Mouse (Mus musculus): ENCODE results near the gene Exd2. TPM values are rescaled to one million over a fixed set of nuclear protein-coding genes. Genes with fewer than 3 reads are reported as not detected.

Gene Exd2
- polyA plus RNA-seq, 1 experiment from 2014 or later = 10.6 TPM

GRCm38 (mm10) chr12:80435887-80436286 is 27.0 kb upstream of the Exd2 start:
- WGBS = 2% methylated on average over 9 of the region's 10 CpGs
- peak; percentile 12 for ATAC-seq
- Histone ChIP-seq H3K4me2 (replicated peaks; ENCODE audit: low read depth, low read length) (peak overlapping the region; percentile 83), H3K4me1 (ENCODE audit: insufficient read depth, low read depth, low read length) (peaks cover 5% of the 10 kb centered on the region; the same call in 1 of the 2 replicates), H3K36me3 (ENCODE audit: insufficient read depth, low read length) (no peaks in the 10 kb centered on the region), H3K4me3 (ENCODE audit: low read depth, low read length) (peak overlapping the region; percentile 91), H3K27ac (ENCODE audit: low read length) (peak overlapping the region; percentile 97), H3K27me3 (replicated peaks; ENCODE audit: insufficient read depth, low read length) (no peaks in the 10 kb centered on the region), H3K9ac (replicated peaks; ENCODE audit: low read depth) (peak overlapping the region; percentile 88), H3K9me3 (ENCODE audit: low read length) (no peaks in the 10 kb centered on the region)
- DNase-seq (ENCODE audit: low spot score) = peak; percentile 65
- TF ChIP-seq EP300 (IDR thresholded peaks at IDR 0.05) (no peak), CTCF (IDR thresholded peaks at IDR 0.05) (no peak)

- Histone ChIP-seq H3K4me2 (replicated peaks; ENCODE audit: low read depth, low read length) (peak within 1 kb of the TSS; percentile 83), H3K4me3 (ENCODE audit: low read depth, low read length) (peak within 1 kb of the TSS; percentile 91), H3K27ac (ENCODE audit: low read length) (peak within 1 kb of the TSS; percentile 97), H3K4me1 (ENCODE audit: insufficient read depth, low read depth, low read length) (peaks cover 5% of the 10 kb centered on the region; the same call in 1 of the 2 replicates), H3K27me3 (replicated peaks; ENCODE audit: insufficient read depth, low read length) (no peaks in the 10 kb centered on the region), H3K9ac (replicated peaks; ENCODE audit: low read depth) (peak within 1 kb of the TSS; percentile 88), H3K9me3 (ENCODE audit: low read length) (no peaks in the 10 kb centered on the region), H3K36me3 (ENCODE audit: insufficient read depth, low read length) (no peaks in the 10 kb centered on the region)
- TF ChIP-seq CTCF (IDR thresholded peaks at IDR 0.05) = no peak; the same call in 1 of the 2 replicates
- no peak for TF ChIP-seq EP300 (IDR thresholded peaks at IDR 0.05)
- DNase-seq (ENCODE audit: low spot score) (peak; percentile 88), ATAC-seq (peak; percentile 72)
- WGBS = 2% methylated on average over 55 of the region's 79 CpGs
Measured at GRCm38 (mm10) chr12:80436336-80436976, 26.4 kb upstream of the Exd2 start, which contains the start of gene Dcaf5. Dcaf5 (minus strand) TSS chr12:80436601.

- Histone ChIP-seq H3K27ac (ENCODE audit: low read length) (peak overlapping the region; percentile 97), H3K9ac (replicated peaks; ENCODE audit: low read depth) (peak overlapping the region; percentile 88; the same call in 1 of the 2 replicates)
- no peak for TF ChIP-seq EP300 (IDR thresholded peaks at IDR 0.05)
- no peak for TF ChIP-seq CTCF (IDR thresholded peaks at IDR 0.05)
Measured at GRCm38 (mm10) chr12:80437051-80437675, 25.7 kb upstream of the Exd2 start.

GRCm38 (mm10) chr12:80440957-80441356 is 21.9 kb upstream of the Exd2 start:
- Histone ChIP-seq H3K36me3 (ENCODE audit: insufficient read depth, low read length) (no peaks in the 10 kb centered on the region), H3K27ac (ENCODE audit: low read length) (no peak overlapping the region), H3K9me3 (ENCODE audit: low read length) (no peaks in the 10 kb centered on the region), H3K9ac (replicated peaks; ENCODE audit: low read depth) (no peak overlapping the region), H3K27me3 (replicated peaks; ENCODE audit: insufficient read depth, low read length) (no peaks in the 10 kb centered on the region), H3K4me1 (ENCODE audit: insufficient read depth, low read depth, low read length) (no peaks in the 10 kb centered on the region), H3K4me3 (ENCODE audit: low read depth, low read length) (no peak overlapping the region), H3K4me2 (replicated peaks; ENCODE audit: low read depth, low read length) (no peak overlapping the region)
- ATAC-seq = no peak
- peak; percentile 36 for DNase-seq (ENCODE audit: low spot score)
- TF ChIP-seq EP300 (IDR thresholded peaks at IDR 0.05) (no peak), CTCF (IDR thresholded peaks at IDR 0.05) (peak; percentile 51)
- WGBS = 77% methylated on average over 2 of the region's 2 CpGs

More at GRCm38 (mm10) chr12:80437051-80437675, 25.7 kb upstream of the Exd2 start:
- Histone ChIP-seq H3K4me1 (ENCODE audit: insufficient read depth, low read depth, low read length) (peaks cover 5% of the 10 kb centered on the region; the same call in 1 of the 2 replicates), H3K36me3 (ENCODE audit: insufficient read depth, low read length) (no peaks in the 10 kb centered on the region), H3K4me2 (replicated peaks; ENCODE audit: low read depth, low read length) (peak overlapping the region; percentile 83), H3K27me3 (replicated peaks; ENCODE audit: insufficient read depth, low read length) (no peaks in the 10 kb centered on the region), H3K9me3 (ENCODE audit: low read length) (no peaks in the 10 kb centered on the region), H3K4me3 (ENCODE audit: low read depth, low read length) (peak overlapping the region; percentile 91)
- WGBS = 49% methylated on average over 4 of the region's 4 CpGs
- ATAC-seq = no peak
- DNase-seq (ENCODE audit: low spot score) = no peak

GRCm38 (mm10) chr12:80444525-80445109 is 18.3 kb upstream of the Exd2 start:
- H3K4me2 ChIP-seq (replicated peaks; ENCODE audit: low read depth, low read length) = no peak overlapping the region
- DNase-seq (ENCODE audit: low spot score) (no peak), ATAC-seq (no peak)
- no peaks in the 10 kb centered on the region for H3K9me3 ChIP-seq (ENCODE audit: low read length)
- WGBS = 80% methylated on average over 9 of the region's 9 CpGs
- no peak overlapping the region for H3K9ac ChIP-seq (replicated peaks; ENCODE audit: low read depth)
- TF ChIP-seq EP300 (IDR thresholded peaks at IDR 0.05) (no peak), CTCF (IDR thresholded peaks at IDR 0.05) (no peak)
- H3K27ac ChIP-seq (ENCODE audit: low read length) = no peak overlapping the region
- H3K36me3 ChIP-seq (ENCODE audit: insufficient read depth, low read length) = no peaks in the 10 kb centered on the region
- no peaks in the 10 kb centered on the region for H3K27me3 ChIP-seq (replicated peaks; ENCODE audit: insufficient read depth, low read length)
- no peaks in the 10 kb centered on the region for H3K4me1 ChIP-seq (ENCODE audit: insufficient read depth, low read depth, low read length)
- H3K4me3 ChIP-seq (ENCODE audit: low read depth, low read length) = no peak overlapping the region

GRCm38 (mm10) chr12:80453506-80453905 is 9.4 kb upstream of the Exd2 start:
- Histone ChIP-seq H3K36me3 (ENCODE audit: insufficient read depth, low read length) (no peaks in the 10 kb centered on the region), H3K4me2 (replicated peaks; ENCODE audit: low read depth, low read length) (no peak overlapping the region), H3K27ac (ENCODE audit: low read length) (no peak overlapping the region), H3K4me3 (ENCODE audit: low read depth, low read length) (no peak overlapping the region), H3K4me1 (ENCODE audit: insufficient read depth, low read depth, low read length) (no peaks in the 10 kb centered on the region), H3K9me3 (ENCODE audit: low read length) (no peaks in the 10 kb centered on the region), H3K9ac (replicated peaks; ENCODE audit: low read depth) (no peak overlapping the region), H3K27me3 (replicated peaks; ENCODE audit: insufficient read depth, low read length) (no peaks in the 10 kb centered on the region)
- DNase-seq (ENCODE audit: low spot score) (no peak), ATAC-seq (no peak)
- 61% methylated on average over 1 of the region's 1 CpGs for WGBS
- TF ChIP-seq EP300 (IDR thresholded peaks at IDR 0.05) = no peak
